Mouse (Mus musculus) testis, adult 2 months (tissue): Measurements from ENCODE around the gene Ankrd36. TPM values are rescaled to one million over a fixed set of nuclear protein-coding genes. Genes with fewer than 3 reads are reported as not detected.

Experiments used
- H3K27ac ChIP-seq: fragments of 200-500 bp; 2 replicates; pipeline ENCODE4 v1.5.1; 2012; ENCODE audit warnings: low read depth, low read length; ENCODE audit not compliant: control insufficient read depth, insufficient read depth
- H3K27me3 ChIP-seq: fragments of 200-500 bp; 2 replicates; pipeline ENCODE4 v1.6.1; 2012; ENCODE audit warnings: mild to moderate bottlenecking, low read length, moderate library complexity; ENCODE audit not compliant: control insufficient read depth, insufficient read depth
- H3K36me3 ChIP-seq: fragments of 200-500 bp; 2 replicates; pipeline ENCODE4 v1.6.1; 2012; ENCODE audit warnings: mild to moderate bottlenecking, low read length; ENCODE audit not compliant: control insufficient read depth, insufficient read depth
- H3K4me1 ChIP-seq: fragments of 200-500 bp; 2 replicates; pipeline ENCODE4 v1.6.1; 2012; ENCODE audit warnings: low read length; ENCODE audit not compliant: control insufficient read depth, insufficient read depth
- H3K4me3 ChIP-seq: fragments of 200-500 bp; 2 replicates; pipeline ENCODE4 v1.5.1; 2012; ENCODE audit warnings: low read depth, mild to moderate bottlenecking, low read length, moderate library complexity, mixed read lengths; ENCODE audit not compliant: control insufficient read depth
- CTCF ChIP-seq: fragments of 200-500 bp; IDR thresholded peaks from 2 replicates; pipeline ENCODE4 v1.5.1; 2012; ENCODE audit warnings: low read depth, mild to moderate bottlenecking, inconsistent platforms, low read length, moderate library complexity; ENCODE audit not compliant: control insufficient read depth, insufficient read depth, insufficient replicate concordance
- POLR2A ChIP-seq: fragments of 200-500 bp; IDR thresholded peaks from 2 replicates; pipeline ENCODE4 v1.6.1; 2012; ENCODE audit warnings: low read depth, mild to moderate bottlenecking, inconsistent platforms, low read length, moderate library complexity; ENCODE audit not compliant: control insufficient read depth
- polyA plus RNA-seq: library from polyadenylated mRNA; depleted of rRNA; stranded (reverse); fragments of >200 nt; gene quantifications from 2 replicates; pipeline ENCODE4 v1.2.3, GENCODE M21; 2012

Gene Ankrd36
- polyA plus RNA-seq, 1 experiment, result 260 TPM

DNA sequence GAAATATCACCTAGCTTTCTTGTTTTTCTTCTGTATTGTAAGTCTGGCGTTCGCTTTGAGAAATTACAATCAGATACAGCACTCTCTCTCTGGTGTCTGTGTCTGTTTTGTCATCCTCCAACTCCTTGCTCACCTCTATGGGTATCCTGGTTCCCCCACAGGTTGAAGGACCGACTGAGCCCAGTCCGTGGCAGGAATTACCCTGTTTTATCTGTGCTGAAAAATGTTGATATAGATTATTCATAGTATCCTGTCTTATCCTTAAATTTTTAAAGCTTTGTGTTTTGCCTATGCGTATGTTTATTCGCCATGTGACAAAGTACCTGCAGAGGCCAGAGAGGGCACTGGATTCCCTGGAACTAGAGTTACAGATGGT is 133.5 kb downstream of the Ankrd36 start:
- no peaks in the 10 kb centered on the region for H3K36me3 ChIP-seq

DNA sequence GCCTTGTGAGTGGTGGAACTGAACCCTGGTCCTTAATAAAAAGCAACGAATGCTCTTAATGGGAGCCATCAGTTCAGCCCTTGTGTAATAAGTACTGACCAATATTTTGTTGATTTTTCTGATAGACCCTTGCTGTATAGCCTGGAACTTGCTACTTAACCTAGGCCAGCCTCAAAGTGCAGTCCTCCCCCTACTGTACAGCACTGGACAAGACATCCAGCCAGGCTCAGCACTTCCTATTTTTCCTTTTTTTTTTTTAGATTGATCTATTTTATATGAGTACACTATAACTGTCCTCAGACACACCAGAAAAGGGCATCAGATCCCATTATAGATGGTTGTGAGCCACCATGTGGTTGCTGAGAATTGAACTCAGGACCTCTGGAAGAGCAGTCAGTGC is 133.9 kb downstream of the Ankrd36 start:
- Histone ChIP-seq H3K36me3 (no peaks in the 10 kb centered on the region), H3K4me1 (peaks cover 7% of the 10 kb centered on the region), H3K27me3 (no peaks in the 10 kb centered on the region), H3K27ac (no peak overlapping the region), H3K4me3 (no peak overlapping the region)
- no peak for TF ChIP-seq CTCF
- TF ChIP-seq POLR2A, result no peak

More for the DNA sequence above, 133.5 kb downstream of the Ankrd36 start:
- H3K4me1 ChIP-seq, result peaks cover 7% of the 10 kb centered on the region
- H3K27ac ChIP-seq, result no peak overlapping the region
- no peaks in the 10 kb centered on the region for H3K27me3 ChIP-seq
- H3K4me3 ChIP-seq, result no peak overlapping the region
- TF ChIP-seq POLR2A (no peak), CTCF (no peak)

DNA sequence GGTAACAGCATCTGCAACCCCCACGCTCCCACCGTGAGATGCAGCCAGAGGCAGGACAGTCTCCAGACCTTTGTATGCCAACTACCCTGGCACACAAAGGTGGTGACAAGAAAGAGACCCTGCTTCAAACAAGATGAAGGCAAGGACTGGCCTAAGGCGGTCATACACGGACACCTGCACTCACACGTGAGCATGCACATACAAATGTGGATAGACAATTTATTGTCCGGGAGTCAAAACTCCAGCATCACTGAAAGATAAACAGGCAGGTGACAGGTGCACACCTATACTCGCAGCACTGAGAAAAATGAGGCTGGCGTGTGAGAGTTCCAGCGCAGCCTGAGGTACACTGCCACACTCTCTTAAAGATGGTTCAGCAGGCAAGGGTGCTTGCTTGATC is 136.5 kb downstream of the Ankrd36 start:
- no peak for TF ChIP-seq POLR2A
- no peak for TF ChIP-seq CTCF
- H3K27me3 ChIP-seq, result no peaks in the 10 kb centered on the region

DNA sequence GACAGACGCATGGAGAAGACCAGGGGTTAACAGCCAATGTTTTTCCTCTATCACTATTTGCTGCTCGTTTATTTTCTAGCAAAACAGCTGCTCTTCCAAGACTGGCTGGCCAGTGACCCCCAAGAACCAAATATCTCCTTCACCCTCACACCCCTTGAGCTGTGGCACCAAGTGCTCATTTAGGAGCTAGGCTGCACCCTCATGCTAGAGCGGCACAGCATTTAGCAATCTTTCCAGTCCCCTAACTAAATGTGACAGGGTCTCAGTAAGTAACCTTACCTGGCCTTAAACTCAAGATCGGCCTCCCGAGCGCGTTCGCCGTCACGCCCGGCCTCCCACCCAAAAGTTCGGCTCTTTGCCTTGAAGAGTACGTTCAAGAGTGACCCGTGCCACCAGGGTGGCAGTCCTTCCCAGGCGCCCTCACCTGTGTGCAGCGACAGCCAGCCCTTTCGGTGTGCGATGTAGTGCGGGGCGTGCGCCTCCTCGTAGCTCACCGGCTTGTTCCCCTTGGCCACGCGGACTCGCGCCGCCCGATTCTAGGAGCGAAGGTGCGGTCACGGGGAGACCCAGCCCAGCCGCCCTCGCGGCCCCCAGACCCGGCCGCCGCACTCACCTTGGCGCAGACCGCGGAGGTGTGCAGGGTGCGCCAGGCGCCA is 137.5 kb downstream of the Ankrd36 start:
- Histone ChIP-seq H3K4me1 (peaks cover 7% of the 10 kb centered on the region), H3K27ac (peak overlapping the region; percentile 34), H3K27me3 (no peaks in the 10 kb centered on the region), H3K36me3 (no peaks in the 10 kb centered on the region), H3K4me3 (peak overlapping the region; percentile 85)
- TF ChIP-seq POLR2A (no peak), CTCF (no peak)

More for the DNA sequence above, 136.5 kb downstream of the Ankrd36 start:
- Histone ChIP-seq H3K36me3 (no peaks in the 10 kb centered on the region), H3K4me3 (no peak overlapping the region), H3K27ac (no peak overlapping the region), H3K4me1 (peaks cover 7% of the 10 kb centered on the region)

DNA sequence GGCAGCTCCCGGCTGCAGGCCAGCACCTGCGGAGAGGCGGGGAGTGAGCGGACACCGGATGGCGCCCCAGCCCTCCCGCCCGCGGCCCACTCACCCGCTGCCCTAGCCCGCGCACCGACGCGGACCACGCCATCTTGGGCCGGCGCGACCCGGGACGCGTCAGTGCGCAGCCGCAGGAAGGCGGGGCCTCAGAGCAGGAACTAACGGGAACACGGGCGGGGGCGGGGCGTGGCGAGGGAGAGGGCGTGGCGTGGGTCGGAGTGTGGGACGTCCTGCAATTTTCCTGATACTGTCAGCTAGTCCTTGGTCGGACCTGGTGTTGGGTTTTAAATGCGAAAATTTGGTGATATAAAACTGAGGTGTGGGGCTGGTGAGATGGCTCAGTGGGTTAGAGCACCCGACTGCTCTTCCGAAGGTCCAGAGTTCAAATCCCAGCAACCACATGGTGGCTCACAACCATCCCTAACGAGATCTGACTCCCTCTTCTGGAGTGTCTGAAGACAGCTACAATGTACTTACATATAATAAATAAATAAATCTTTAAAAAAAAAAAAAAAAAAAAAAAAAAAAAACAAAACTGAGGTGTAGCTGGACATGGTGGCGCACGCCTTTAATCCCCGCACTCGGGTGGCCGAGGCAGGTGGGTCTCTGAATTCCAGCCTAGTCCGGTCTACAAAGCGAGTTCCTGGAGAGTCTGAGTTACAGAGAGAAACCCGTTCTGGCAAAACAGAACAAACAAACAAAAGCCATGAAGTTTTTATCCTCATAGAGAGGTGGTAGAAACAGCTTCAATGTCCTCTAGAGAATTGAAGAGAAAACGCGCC is 138.3 kb downstream of the Ankrd36 start:
- peak overlapping the region; percentile 85 for H3K4me3 ChIP-seq
- no peaks in the 10 kb centered on the region for H3K36me3 ChIP-seq
- no peak for TF ChIP-seq CTCF
- peak; percentile 87 for TF ChIP-seq POLR2A
- H3K27ac ChIP-seq, result peak overlapping the region; percentile 34
- no peaks in the 10 kb centered on the region for H3K27me3 ChIP-seq
- H3K4me1 ChIP-seq, result peaks cover 9% of the 10 kb centered on the region

DNA sequence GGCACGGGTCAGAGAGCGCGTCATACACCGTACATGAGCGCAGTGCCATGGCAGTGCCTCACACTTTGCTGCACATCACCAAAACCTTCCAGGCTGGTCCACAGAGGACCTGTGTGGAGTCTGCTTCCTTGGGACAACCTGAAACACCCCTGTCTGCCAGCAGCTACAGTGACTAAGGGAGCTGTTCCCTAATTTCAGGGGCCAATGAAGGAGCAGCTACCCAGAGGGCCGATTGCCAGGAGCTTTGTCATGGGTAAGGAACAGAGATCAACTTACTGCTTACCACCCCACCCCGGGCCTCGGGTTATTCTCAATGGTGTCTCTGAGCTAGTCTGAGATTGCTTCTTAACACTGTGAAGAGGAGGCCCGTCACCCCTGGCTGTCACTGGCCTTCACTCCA is 145.7 kb downstream of the Ankrd36 start:
- Histone ChIP-seq H3K27me3 (no peaks in the 10 kb centered on the region), H3K4me1 (peaks cover 2% of the 10 kb centered on the region), H3K4me3 (no peak overlapping the region), H3K36me3 (peaks cover 2% of the 10 kb centered on the region; the same call in 1 of the 2 replicates), H3K27ac (no peak overlapping the region)
- TF ChIP-seq POLR2A, result no peak
- no peak for TF ChIP-seq CTCF

DNA sequence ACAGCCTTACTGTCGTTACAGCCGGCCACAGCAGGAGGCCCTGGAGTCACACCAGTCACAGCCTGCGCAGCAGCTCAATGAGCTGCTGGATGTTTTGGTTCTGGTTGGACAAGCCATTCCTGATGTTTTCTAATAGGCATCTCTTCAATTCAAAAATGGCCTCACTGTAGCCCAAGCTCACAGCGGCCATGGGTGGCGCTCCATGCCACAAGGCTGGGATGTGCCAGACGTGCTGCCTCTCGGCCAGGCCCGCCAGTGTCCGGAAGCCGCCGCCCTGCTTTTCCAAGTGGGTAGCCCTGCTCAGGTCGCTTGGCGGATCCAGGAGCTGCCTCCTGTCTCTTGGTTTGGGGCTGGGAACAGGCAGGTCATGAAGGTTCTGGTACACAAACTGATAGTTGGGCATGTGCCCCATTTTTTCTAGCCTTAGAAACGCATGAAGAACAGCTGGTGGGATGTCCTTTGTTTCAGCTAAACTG is 146.2 kb downstream of the Ankrd36 start, which contains the start of gene Mrps24:
Mrps24 (minus strand) TSS at position 51 of the 476 bp plus-strand sequence.
- peaks cover 2% of the 10 kb centered on the region for H3K4me1 ChIP-seq
- H3K4me3 ChIP-seq, result no peak within 1 kb of the TSS
- no peak within 1 kb of the TSS for H3K27ac ChIP-seq
- H3K27me3 ChIP-seq, result no peaks in the 10 kb centered on the region
- no peak for TF ChIP-seq CTCF
- TF ChIP-seq POLR2A, result no peak
- peaks cover 2% of the 10 kb centered on the region; the same call in 1 of the 2 replicates for H3K36me3 ChIP-seq
